Mouse (Mus musculus): Measurements from ENCODE around the gene Lrriq4.
"Not testable (repeated sequence)": the region's sequence is repeated elsewhere in the genome, so short reads cannot be mapped to it uniquely, and the experiment has no call there.

Lrriq4 gene

GRCm38 (mm10) chr3:30683190-30683589 lies 38.9 kb downstream of the Lrriq4 start:
- DNase-seq (ENCODE audit: low spot score): no peak

- no peak for DNase-seq (ENCODE audit: low spot score)
Observed at GRCm38 (mm10) chr3:30687216-30687615, 42.9 kb downstream of the Lrriq4 start.

DNA sequence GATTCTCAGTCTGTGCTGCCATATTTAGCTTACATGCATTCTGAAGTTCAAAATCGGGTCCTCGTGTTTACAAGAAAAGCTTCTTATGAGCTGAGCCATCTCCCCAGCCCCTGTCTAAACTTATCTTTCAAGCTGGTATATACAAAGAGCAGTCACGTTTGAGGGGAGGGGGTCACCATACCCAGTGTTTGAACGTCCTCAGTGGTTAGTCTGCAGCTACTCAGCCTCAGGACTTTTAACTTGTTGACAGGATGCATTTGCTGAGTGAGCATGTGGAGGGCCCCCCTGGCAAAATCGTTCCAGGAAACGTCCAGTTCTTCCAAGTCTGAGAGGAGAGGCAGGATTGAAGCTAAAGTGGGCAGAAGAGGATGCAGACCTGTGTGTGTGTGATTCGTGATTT lies 46.7 kb downstream of the Lrriq4 start:
- no peak for DNase-seq (ENCODE audit: low spot score)

DNA sequence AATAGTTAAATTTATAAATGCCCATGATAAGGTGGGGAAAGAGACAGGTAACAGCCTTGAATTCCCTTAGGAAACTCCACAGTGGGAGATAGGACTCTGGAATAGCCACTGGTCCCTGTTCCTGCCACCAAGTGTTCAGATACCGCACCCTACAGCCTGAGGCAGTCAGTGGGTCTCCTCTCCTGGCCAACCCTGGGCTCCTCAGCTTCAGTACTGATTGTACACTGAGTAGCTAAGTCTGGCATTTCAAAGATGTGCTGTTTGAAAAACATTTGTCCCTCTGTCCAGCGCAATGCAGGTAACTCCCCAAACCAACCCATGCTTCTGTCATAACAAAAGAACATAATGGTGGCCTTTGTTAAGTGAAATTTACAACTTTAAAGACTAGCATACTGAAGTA lies 51.4 kb downstream of the Lrriq4 start:
- no peak for DNase-seq (ENCODE audit: low spot score)

DNA sequence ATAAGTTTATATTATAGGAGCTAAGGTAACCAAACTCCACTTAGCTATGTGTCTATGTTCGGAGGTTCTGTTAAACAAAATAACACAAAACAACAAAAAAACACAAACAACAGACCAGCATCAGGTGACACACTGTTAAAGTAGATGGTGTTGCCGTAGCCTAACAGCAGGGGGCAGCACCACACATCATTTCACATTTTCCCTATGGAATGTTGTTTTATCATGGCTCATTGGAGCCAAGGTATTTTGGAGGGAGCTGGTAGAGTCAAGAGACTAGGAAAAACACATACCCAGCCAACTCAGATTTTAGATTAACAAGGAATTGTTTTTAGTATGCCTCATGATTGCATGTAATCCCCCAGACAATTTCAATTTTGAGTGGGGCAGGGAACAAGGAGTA lies 52.0 kb downstream of the Lrriq4 start:
- DNase-seq (ENCODE audit: low spot score): peak; percentile 60

DNA sequence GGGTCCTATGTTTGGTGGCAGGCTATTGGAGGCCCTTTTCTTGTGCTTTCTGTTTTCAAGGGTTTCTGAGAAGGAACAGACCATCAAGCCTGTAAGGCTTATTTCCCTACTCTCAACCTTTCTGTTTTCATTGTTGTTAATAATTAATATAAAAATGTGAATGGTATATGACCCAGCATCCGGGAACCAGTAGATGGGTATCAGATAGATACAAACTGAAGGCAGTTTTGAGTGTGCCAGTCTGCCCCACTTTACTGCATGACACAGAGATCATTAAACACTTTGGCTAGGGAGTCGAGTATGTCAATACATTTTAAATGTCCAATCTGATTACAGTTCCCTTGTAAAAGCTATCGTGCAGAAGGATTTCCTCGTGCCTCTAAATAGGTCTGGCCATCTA lies 53.6 kb downstream of the Lrriq4 start:
- no peak for DNase-seq (ENCODE audit: low spot score)

DNA sequence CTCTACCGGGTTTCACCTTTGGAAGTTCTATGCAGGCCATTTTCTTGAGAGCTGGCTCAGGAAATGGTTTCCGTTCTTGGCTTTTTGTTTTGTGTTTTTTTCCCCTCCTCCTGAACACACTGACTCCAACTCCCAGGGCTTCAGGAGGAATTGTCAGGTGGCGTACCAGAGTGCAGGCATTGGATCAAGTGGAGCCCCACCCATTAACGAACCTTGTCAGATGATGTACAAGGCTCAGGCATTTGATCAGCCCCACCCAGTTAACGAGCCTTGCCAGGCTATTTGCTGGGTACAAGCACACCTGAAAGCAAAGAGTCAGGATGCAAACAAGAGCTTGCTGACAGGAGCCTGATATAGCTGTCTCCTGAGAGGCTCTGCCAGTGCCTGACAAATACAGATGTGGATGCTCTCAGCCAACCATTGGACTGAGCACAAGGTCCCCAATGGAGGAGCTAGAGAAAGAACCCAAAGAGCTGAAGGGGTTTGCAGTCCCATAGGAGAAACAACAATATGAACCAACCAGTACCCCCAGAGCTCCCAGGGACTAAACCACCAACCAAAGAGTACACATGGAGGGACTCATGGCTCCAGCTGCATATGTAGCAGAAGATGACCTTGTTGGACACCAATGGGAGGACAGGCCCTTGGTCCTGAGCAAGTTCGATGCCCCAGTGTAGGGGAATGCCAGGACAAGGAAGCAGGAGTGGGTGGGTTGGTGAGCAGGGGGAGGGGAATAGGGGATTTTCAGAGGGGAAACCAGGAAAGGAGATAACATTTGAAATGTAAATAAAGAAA lies 55.6 kb downstream of the Lrriq4 start, which contains the start of gene Lrrc31:
Lrrc31 (minus strand) TSS at position 133 of the 795 bp plus-strand sequence.
- not testable (repeated sequence) for DNase-seq (ENCODE audit: low spot score)

DNA sequence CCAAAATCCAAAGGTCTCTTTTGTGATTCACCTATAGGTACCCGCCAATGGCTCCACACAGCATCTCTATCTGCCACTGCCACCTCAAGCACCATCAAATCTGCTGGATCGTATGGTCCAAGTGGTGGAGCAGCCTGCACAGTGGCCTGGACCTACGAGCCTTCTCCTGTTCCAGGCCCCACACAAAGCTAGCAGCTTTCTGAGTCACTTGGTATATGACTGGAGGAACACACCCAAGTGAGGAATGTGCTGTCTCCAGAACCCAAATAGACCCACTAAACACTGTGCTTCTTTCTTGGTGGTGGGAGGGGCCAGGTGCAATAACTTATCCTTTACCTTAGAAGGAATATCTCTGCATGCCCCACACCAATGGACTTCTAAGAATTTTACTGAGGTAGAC lies 61.7 kb downstream of the Lrriq4 start:
- DNase-seq (ENCODE audit: low spot score): no peak

GRCm38 (mm10) chr3:30706614-30707276 lies 62.4 kb downstream of the Lrriq4 start:
- DNase-seq (ENCODE audit: low spot score): no peak

DNA sequence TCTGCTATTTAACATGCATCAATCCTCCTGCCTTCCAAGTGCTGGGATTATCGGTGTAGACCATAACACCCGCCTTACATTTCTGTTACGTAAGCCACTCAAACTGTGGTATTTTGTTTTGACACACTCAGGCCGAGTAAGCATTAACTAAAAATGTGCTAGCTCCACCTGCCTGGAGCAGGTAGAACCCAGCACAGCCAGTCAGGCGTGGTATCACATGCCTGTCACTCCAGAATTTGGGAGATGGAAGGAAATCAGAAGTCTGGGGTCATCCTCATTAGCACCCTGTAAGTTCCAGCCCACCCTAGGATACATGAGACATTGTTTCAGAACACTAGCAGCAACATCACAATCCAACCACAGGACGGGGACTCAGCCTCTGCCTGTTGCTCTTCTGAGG lies 65.9 kb downstream of the Lrriq4 start:
- DNase-seq (ENCODE audit: low spot score): no peak

GRCm38 (mm10) chr3:30713334-30713733 lies 69.0 kb downstream of the Lrriq4 start:
- no peak for DNase-seq (ENCODE audit: low spot score)

- no peak for DNase-seq (ENCODE audit: low spot score)
Observed at GRCm38 (mm10) chr3:30718649-30719048, 74.3 kb downstream of the Lrriq4 start.

All from ovary, postnatal 36 days (tissue).